Mouse (Mus musculus): ENCODE results near the gene Pias1.

Pias1 gene

GRCm38 (mm10) chr9:62905039-62905438 lies 82.7 kb downstream of the Pias1 start:
- no peak for TF ChIP-seq GATA4 (IDR thresholded peaks at IDR 0.05; ENCODE audit: insufficient replicate concordance, low read length)

GRCm38 (mm10) chr9:62903841-62904240 lies 83.9 kb downstream of the Pias1 start:
- no peak for TF ChIP-seq GATA4 (IDR thresholded peaks at IDR 0.05; ENCODE audit: insufficient replicate concordance, low read length)

DNA sequence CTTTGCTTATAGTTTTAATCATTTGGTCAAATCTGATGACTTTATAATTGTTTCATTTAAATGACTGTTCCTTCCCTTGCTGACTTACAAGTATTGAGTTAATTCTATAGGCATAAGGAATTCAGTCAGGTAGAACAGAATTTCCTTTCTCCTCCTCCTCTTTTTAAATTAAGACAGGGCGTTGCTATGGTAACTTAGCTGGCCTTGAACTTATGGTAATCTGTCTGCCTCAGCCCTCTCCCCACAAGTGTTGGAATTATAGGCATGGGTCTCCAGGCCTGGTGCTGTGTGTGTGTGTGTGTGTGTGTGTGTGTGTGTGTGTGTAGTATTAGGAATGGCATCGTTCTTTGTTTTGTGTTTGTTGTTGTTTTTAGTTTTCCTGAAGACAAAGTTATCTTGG lies 86.0 kb downstream of the Pias1 start:
- no peak for TF ChIP-seq GATA4 (IDR thresholded peaks at IDR 0.05; ENCODE audit: insufficient replicate concordance, low read length)

DNA sequence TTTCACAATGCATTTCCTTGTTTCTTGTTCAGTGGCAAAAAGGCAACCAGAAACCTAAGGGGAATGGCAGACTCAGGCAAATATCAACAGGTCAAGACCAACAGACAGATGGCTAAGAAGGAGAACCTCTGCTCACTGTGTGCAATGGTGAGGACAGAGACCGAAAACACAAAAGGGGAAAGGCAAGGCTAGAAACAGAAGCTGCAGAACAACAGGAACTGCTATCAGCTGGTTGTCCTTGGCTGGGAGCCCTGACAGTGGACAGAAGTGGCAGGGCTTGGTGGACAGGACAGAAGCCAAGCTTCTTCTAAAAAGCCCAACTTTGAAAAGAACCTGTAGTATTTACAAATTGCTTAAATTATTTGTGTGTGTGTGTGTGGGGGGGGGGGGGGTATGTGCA lies 93.2 kb downstream of the Pias1 start:
- peak; percentile 60; the same call in 1 of the 2 replicates for TF ChIP-seq GATA4 (IDR thresholded peaks at IDR 0.05; ENCODE audit: insufficient replicate concordance, low read length)

DNA sequence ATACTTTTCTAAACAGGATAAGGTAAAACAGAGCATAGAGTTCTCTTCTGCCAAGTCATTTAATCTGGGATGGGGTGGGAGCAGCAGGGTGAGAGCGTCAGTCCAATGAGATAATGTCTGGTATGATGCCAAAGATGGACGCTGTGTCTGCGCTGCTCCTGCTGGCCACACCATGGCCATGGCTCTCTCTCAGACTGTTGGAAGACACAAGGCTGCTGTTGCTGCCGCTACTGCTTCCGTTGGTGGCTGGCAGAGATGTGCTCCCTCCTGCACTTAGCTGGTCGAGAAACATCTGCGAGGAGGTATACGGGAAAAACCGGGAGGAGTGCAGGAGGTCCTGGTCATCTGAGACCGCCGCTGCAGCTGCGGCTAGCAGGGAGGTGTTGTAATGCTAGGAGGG lies 105.9 kb downstream of the Pias1 start:
- peak; percentile 38; the same call in 1 of the 2 replicates for TF ChIP-seq GATA4 (IDR thresholded peaks at IDR 0.05; ENCODE audit: insufficient replicate concordance, low read length)

DNA sequence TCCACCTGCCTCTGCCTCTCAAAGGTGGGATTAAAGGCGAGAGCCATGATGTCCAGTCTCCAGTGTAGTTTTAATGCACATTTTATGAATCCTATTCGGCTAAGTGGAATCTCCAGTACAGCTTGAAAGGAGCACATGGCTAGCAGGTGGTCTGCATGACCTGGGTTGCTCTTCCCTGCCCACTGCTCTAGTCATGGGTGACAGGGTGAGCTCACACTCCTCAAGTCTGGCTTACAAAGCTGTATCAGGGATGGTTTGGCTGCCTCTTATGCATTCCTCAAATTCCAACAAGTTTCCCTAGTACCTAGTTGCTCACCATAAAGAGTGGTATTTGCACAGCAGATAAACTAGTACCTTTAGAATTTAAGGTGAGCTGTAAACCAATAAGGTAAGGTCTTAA lies 109.9 kb downstream of the Pias1 start:
- no peak for TF ChIP-seq GATA4 (IDR thresholded peaks at IDR 0.05; ENCODE audit: insufficient replicate concordance, low read length)

GRCm38 (mm10) chr9:62876966-62877616 lies 110.6 kb downstream of the Pias1 start:
- no peak for TF ChIP-seq GATA4 (IDR thresholded peaks at IDR 0.05; ENCODE audit: insufficient replicate concordance, low read length)

- TF ChIP-seq GATA4 (IDR thresholded peaks at IDR 0.05; ENCODE audit: insufficient replicate concordance, low read length), result no peak
Observed at GRCm38 (mm10) chr9:62870728-62871127, 117.0 kb downstream of the Pias1 start.

DNA sequence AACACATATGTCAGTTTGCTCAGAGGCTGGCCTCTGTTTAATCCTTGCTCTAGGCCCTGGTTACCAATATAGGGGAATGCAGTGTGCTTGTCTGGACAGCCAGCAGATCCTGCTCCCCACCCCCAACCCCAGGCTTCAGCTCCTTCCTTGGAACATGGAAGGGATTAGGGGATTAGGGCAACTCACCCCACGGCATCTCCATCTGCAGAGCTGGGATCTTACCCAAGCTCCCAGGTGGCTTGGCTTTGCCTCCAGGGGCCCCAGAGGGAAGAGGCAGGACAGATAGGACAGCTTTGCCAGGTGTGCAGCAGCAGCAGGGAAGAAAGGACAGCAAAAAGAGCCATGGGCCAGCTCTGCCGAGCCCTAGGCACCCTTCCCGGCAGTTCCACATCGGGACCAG lies 126.9 kb downstream of the Pias1 start:
- TF ChIP-seq GATA4 (IDR thresholded peaks at IDR 0.05; ENCODE audit: insufficient replicate concordance, low read length), result no peak

- TF ChIP-seq GATA4 (IDR thresholded peaks at IDR 0.05; ENCODE audit: insufficient replicate concordance, low read length), result no peak
Observed at GRCm38 (mm10) chr9:62858266-62859019, 129.3 kb downstream of the Pias1 start.

DNA sequence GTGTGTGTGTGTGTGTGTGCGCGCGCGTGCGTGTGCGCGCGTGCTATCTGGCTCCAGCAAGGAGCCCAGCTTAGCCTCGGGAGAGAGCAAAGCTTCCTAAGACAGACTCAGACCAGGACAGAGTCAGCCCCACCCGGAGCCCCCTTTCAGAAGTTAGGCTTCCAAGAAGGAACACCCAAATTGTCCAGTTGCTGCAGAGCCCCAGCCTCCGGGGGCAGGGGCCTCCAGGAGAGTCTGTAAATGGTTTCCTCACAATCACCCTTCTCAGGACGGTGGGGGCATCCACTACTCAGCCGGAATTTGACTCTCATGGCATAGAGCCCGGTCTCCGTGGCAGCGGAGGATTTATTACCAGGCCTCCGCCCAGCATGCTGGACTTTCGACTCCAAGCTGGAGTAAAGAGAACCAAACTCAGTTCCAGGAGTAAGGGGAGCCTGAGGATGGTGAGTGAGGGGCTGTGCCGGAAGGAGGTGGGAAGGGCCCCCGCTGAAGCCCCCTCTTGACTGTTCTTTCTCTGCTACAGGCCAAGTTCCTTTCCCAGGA lies 129.9 kb downstream of the Pias1 start, which contains the start of gene Calml4:
Gene Calml4 (plus strand): TSS at position 362 of the 543 bp plus-strand sequence.
- TF ChIP-seq GATA4 (IDR thresholded peaks at IDR 0.05; ENCODE audit: insufficient replicate concordance, low read length), result no peak

- no peak for TF ChIP-seq GATA4 (IDR thresholded peaks at IDR 0.05; ENCODE audit: insufficient replicate concordance, low read length)
Observed at GRCm38 (mm10) chr9:62857216-62857615, 130.5 kb downstream of the Pias1 start.

GRCm38 (mm10) chr9:62854483-62854882 lies 133.2 kb downstream of the Pias1 start:
- no peak for TF ChIP-seq GATA4 (IDR thresholded peaks at IDR 0.05; ENCODE audit: insufficient replicate concordance, low read length)

GRCm38 (mm10) chr9:62851571-62851970 lies 136.2 kb downstream of the Pias1 start:
- no peak for TF ChIP-seq GATA4 (IDR thresholded peaks at IDR 0.05; ENCODE audit: insufficient replicate concordance, low read length)

GRCm38 (mm10) chr9:62848641-62849040 lies 139.1 kb downstream of the Pias1 start:
- TF ChIP-seq GATA4 (IDR thresholded peaks at IDR 0.05; ENCODE audit: insufficient replicate concordance, low read length), result no peak

GRCm38 (mm10) chr9:62847694-62848093 lies 140.0 kb downstream of the Pias1 start:
- peak; percentile 28; the same call in 1 of the 2 replicates for TF ChIP-seq GATA4 (IDR thresholded peaks at IDR 0.05; ENCODE audit: insufficient replicate concordance, low read length)
